Mouse (Mus musculus) testis, adult 2 months (tissue): ENCODE measurements at regions not wholly inside any gene's neighbourhood (a gene's known extent, or its start where the extent isn't known, plus 50 kb on each side); places are given as distances from the start of the nearest gene placed in this dataset.

Experiments used
- CTCF ChIP-seq: fragments of 200-500 bp; IDR thresholded peaks from 2 replicates; pipeline ENCODE4 v1.5.1; 2012; ENCODE audit warnings: low read depth, mild to moderate bottlenecking, inconsistent platforms, low read length, moderate library complexity; ENCODE audit not compliant: control insufficient read depth, insufficient read depth, insufficient replicate concordance
- POLR2A ChIP-seq: fragments of 200-500 bp; IDR thresholded peaks from 2 replicates; pipeline ENCODE4 v1.6.1; 2012; ENCODE audit warnings: low read depth, mild to moderate bottlenecking, inconsistent platforms, low read length, moderate library complexity; ENCODE audit not compliant: control insufficient read depth

DNA sequence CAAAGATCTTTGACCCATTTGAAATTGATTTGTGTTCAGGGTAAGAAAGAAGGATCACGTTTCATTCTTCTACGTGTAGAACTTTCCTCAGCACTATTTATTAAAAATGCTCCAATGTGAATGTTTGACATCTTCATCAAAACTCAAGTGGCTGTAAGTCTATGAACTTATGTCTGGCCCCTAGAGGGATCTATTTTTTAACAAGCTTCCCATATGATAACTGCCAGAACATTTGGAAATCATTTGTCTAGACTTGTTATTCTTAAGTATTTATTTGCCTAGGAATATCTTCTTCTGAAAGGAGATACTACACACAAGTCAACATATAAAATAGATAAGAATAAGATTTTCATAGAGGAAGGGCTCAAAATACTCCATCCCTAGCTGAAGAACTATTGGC is 265.2 kb downstream of the Mreg start:
- TF ChIP-seq CTCF (no peak), POLR2A (no peak)
